Mouse (Mus musculus): ENCODE results near the gene Mknk1. TPM values are rescaled to one million over a fixed set of nuclear protein-coding genes. Genes with fewer than 3 reads are reported as not detected.
A peak's percentile ranks its signal among the peaks of the same experiment; 100 is the strongest.

The Mknk1 gene
- total RNA-seq, 2 experiments from 2014 or later = 20.6 to 22.0 TPM

- DNase-seq = no peak
Measured at GRCm38 (mm10) chr4:115894281-115894680, 55.3 kb downstream of the Mknk1 start.

GRCm38 (mm10) chr4:115897901-115898631 is 59.1 kb downstream of the Mknk1 start:
- DNase-seq = no peak

GRCm38 (mm10) chr4:115902816-115903215 is 63.8 kb downstream of the Mknk1 start:
- peak; percentile 68 to 90 for DNase-seq

- no peak for DNase-seq
Measured at GRCm38 (mm10) chr4:115904375-115904774, 65.4 kb downstream of the Mknk1 start.

GRCm38 (mm10) chr4:115905701-115906100 is 66.7 kb downstream of the Mknk1 start:
- DNase-seq = no peak

GRCm38 (mm10) chr4:115906791-115907190 is 67.8 kb downstream of the Mknk1 start:
- no peak for DNase-seq

GRCm38 (mm10) chr4:115907994-115908393 is 69.0 kb downstream of the Mknk1 start:
- peak in 1 of 2 experiments; percentile 13 for DNase-seq

GRCm38 (mm10) chr4:115908641-115909040 is 69.6 kb downstream of the Mknk1 start:
- peak; percentile 57 to 70 for DNase-seq

GRCm38 (mm10) chr4:115911586-115911985 is 72.6 kb downstream of the Mknk1 start:
- DNase-seq = no peak

- DNase-seq = no peak
Measured at GRCm38 (mm10) chr4:115919911-115920310, 80.9 kb downstream of the Mknk1 start.

GRCm38 (mm10) chr4:115922688-115923087 is 83.7 kb downstream of the Mknk1 start:
- no peak for DNase-seq

GRCm38 (mm10) chr4:115923262-115923880 is 84.4 kb downstream of the Mknk1 start:
- no peak for DNase-seq

- DNase-seq = no peak
Measured at GRCm38 (mm10) chr4:115927637-115928036, 88.6 kb downstream of the Mknk1 start.

Other genes starting within 250 kb of the Mknk1 start
- not detected for gene Cyp4a32, start 238.2 kb upstream of the Mknk1 start, total RNA-seq (2021)
- 10 to 100 TPM; 29.4 to 33.2 TPM for gene Cyp4b1, start 191.5 kb upstream of the Mknk1 start, total RNA-seq (2021)
- 10 to 100 TPM; 38.8 to 43.8 TPM for gene Efcab14, start 101.5 kb upstream of the Mknk1 start, total RNA-seq (2021)
- gene Tex38, start 58.2 kb upstream of the Mknk1 start, total RNA-seq (2021) = 1 to 10 TPM in 1 of 2 experiments, under 1 TPM in 1; 0.45 to 1.9 TPM
- 100 to 1,000 TPM; 105 to 129 TPM for gene Atpaf1, start 54.4 kb upstream of the Mknk1 start, total RNA-seq (2021)
- 1 to 10 TPM; 5.0 to 5.3 TPM for gene Mob3c, start 11.1 kb upstream of the Mknk1 start, total RNA-seq (2021)
- not detected for gene Kncn, start 45.2 kb downstream of the Mknk1 start, total RNA-seq (2021)
- gene 6430628N08Rik, start 51.5 kb downstream of the Mknk1 start, total RNA-seq (2021) = not detected
- not detected for gene Dmbx1, start 100.7 kb downstream of the Mknk1 start, total RNA-seq (2021)
- 1 to 10 TPM in 1 of 2 experiments, not detected in 1; 1.0 TPM for gene Faah, start 178.7 kb downstream of the Mknk1 start, total RNA-seq (2021)
- gene Nsun4, start 214.7 kb downstream of the Mknk1 start, total RNA-seq (2021) = 10 to 100 TPM; 29.1 to 29.5 TPM
- 1,000 to 10,000 TPM; 1,939 to 2,067 TPM for gene Uqcrh, start 235.9 kb downstream of the Mknk1 start, total RNA-seq (2021)
- gene Lrrc41, start 236.1 kb downstream of the Mknk1 start, total RNA-seq (2021) = 10 to 100 TPM; 25.3 to 26.2 TPM